Mouse (Mus musculus) bone marrow, adult 2 months (tissue): ENCODE data around the gene Senp8.

Source experiments
- CTCF ChIP-seq: fragments of 200-500 bp; IDR thresholded peaks from 2 replicates; pipeline ENCODE4 v1.5.1; 2011; ENCODE audit warnings: low read length, control low read depth; ENCODE audit not compliant: control insufficient read depth, insufficient read depth
- POLR2A ChIP-seq: fragments of 200-500 bp; IDR thresholded peaks from 2 replicates; pipeline ENCODE4 v1.6.1; 2011; ENCODE audit warnings: low read depth, mild to moderate bottlenecking, control low read depth, low read length, borderline replicate concordance; ENCODE audit not compliant: control insufficient read depth

GRCm38 (mm10) chr9:59725515-59725914 lies 25.0 kb downstream of the Senp8 start:
- no peak for TF ChIP-seq POLR2A
- TF ChIP-seq CTCF: no peak
